Mouse (Mus musculus) neural tube, embryonic 11.5 days (tissue): Measurements from ENCODE around the gene Izumo4. TPM values are rescaled to one million over a fixed set of nuclear protein-coding genes. Genes with fewer than 3 reads are reported as not detected.

Experiments used
- ATAC-seq: fragments of 200-750 bp; cut with Nextera tagmentation; 2 replicates; pipeline ENCODE4 v1.8.0; 2017; ENCODE audit warnings: moderate number of reproducible peaks, mild to moderate bottlenecking, moderate TSS enrichment, moderate library complexity; ENCODE audit not compliant: insufficient read depth, low FRiP score, low TSS enrichment
- DNase-seq: peaks from one replicate; pipeline ENCODE4 v3.0.0-alpha.2; 2015; ENCODE audit warnings: low spot score
- H3K27ac ChIP-seq: fragments of 300-500 bp; sonication (generic); 2 replicates; pipeline ENCODE4 v1.5.1; 2014; ENCODE audit warnings: low read depth, mild to moderate bottlenecking, low read length
- H3K27me3 ChIP-seq: fragments of 300-500 bp; sonication (generic); 2 replicates; pipeline ENCODE4 v1.6.1; 2014; ENCODE audit warnings: mild to moderate bottlenecking, low read length, mixed read lengths; ENCODE audit not compliant: control insufficient read depth, insufficient read depth
- H3K36me3 ChIP-seq: fragments of 300-500 bp; sonication (generic); 2 replicates; pipeline ENCODE4 v1.6.1; 2014; ENCODE audit warnings: mild to moderate bottlenecking, low read length, moderate library complexity, mixed read lengths; ENCODE audit not compliant: control insufficient read depth, insufficient read depth
- H3K4me1 ChIP-seq: fragments of 300-500 bp; sonication (generic); 2 replicates; pipeline ENCODE4 v1.6.1; 2014; ENCODE audit warnings: low read length, mixed read lengths; ENCODE audit not compliant: control insufficient read depth, insufficient read depth
- H3K4me2 ChIP-seq: fragments of 300-500 bp; sonication (generic); 2 replicates; pipeline ENCODE4 v1.6.1; 2014; ENCODE audit warnings: low read depth, mild to moderate bottlenecking, moderate library complexity
- H3K4me3 ChIP-seq: fragments of 300-500 bp; sonication (generic); 2 replicates; pipeline ENCODE4 v1.5.1; 2014; ENCODE audit warnings: low read depth, low read length
- H3K9ac ChIP-seq: fragments of 300-500 bp; sonication (generic); 2 replicates; pipeline ENCODE4 v1.6.1; 2014; ENCODE audit warnings: mild to moderate bottlenecking, low read length
- H3K9me3 ChIP-seq: fragments of 300-500 bp; sonication (generic); 2 replicates; pipeline ENCODE4 v1.6.1; 2016; ENCODE audit warnings: low read length; ENCODE audit not compliant: control insufficient read depth
- WGBS: fragments of 180-500 bp; shearing (Covaris S2); extraction: QIAGEN DNeasy Blood & Tissue Kit; methylation state at CpG from one replicate; pipeline ENCODE4 v1.1.7; 2014; 5-methylcytosine and 5-hydroxymethylcytosine counted together
- polyA plus RNA-seq: library from polyadenylated mRNA; unstranded; fragments of >200 nt; fragmentation: Nextera tagmentation; extraction: Ambion mirVana; gene quantifications from 2 replicates; pipeline ENCODE4 v1.2.1, GENCODE M21; 2014

The Izumo4 gene
- polyA plus RNA-seq, 1 experiment from 2014 or later = 11.5 TPM

GRCm38 (mm10) chr10:80697812-80698211 is 4.2 kb upstream of the Izumo4 start:
- WGBS = 88% methylated on average over 9 of the region's 9 CpGs
- peaks cover 4% of the 10 kb centered on the region for H3K4me1 ChIP-seq
- H3K9ac ChIP-seq = no peak overlapping the region
- H3K27me3 ChIP-seq = no peaks in the 10 kb centered on the region
- H3K9me3 ChIP-seq = no peaks in the 10 kb centered on the region
- H3K4me3 ChIP-seq = no peak overlapping the region
- no peak for ATAC-seq
- H3K27ac ChIP-seq = no peak overlapping the region
- DNase-seq = no peak
- no peaks in the 10 kb centered on the region; the same call in none of the 2 replicates for H3K36me3 ChIP-seq
- no peak overlapping the region for H3K4me2 ChIP-seq

GRCm38 (mm10) chr10:80698605-80699004 is 3.4 kb upstream of the Izumo4 start:
- no peak overlapping the region for H3K4me2 ChIP-seq
- H3K36me3 ChIP-seq = no peaks in the 10 kb centered on the region; the same call in none of the 2 replicates
- no peak overlapping the region for H3K4me3 ChIP-seq
- H3K4me1 ChIP-seq = peaks cover 9% of the 10 kb centered on the region
- DNase-seq = no peak
- no peaks in the 10 kb centered on the region for H3K9me3 ChIP-seq
- no peak overlapping the region for H3K27ac ChIP-seq
- no peak overlapping the region for H3K9ac ChIP-seq
- H3K27me3 ChIP-seq = no peaks in the 10 kb centered on the region
- no peak for ATAC-seq
- WGBS = 93% methylated on average over 9 of the region's 9 CpGs

- no peak overlapping the region for H3K9ac ChIP-seq
- no peaks in the 10 kb centered on the region for H3K27me3 ChIP-seq
- no peak for ATAC-seq
- no peak overlapping the region for H3K4me3 ChIP-seq
- no peak for DNase-seq
- 91% methylated on average over 7 of the region's 7 CpGs for WGBS
- H3K4me1 ChIP-seq = peaks cover 11% of the 10 kb centered on the region
- no peak overlapping the region; the same call in 1 of the 2 replicates for H3K4me2 ChIP-seq
- no peak overlapping the region for H3K27ac ChIP-seq
- H3K9me3 ChIP-seq = no peaks in the 10 kb centered on the region
- no peaks in the 10 kb centered on the region; the same call in none of the 2 replicates for H3K36me3 ChIP-seq
Observed at GRCm38 (mm10) chr10:80700038-80700504, 1.9 kb upstream of the Izumo4 start.

- Histone ChIP-seq H3K36me3 (no peaks in the 10 kb centered on the region; the same call in none of the 2 replicates), H3K9ac (peak overlapping the region; percentile 18; the same call in 1 of the 2 replicates), H3K27me3 (no peaks in the 10 kb centered on the region), H3K4me1 (peaks cover 11% of the 10 kb centered on the region), H3K27ac (no peak overlapping the region), H3K4me3 (peak overlapping the region; percentile 56), H3K9me3 (no peaks in the 10 kb centered on the region), H3K4me2 (peak overlapping the region; percentile 71)
- no peak for DNase-seq
- no peak for ATAC-seq
- WGBS = 48% methylated on average over 4 of the region's 4 CpGs
Observed at GRCm38 (mm10) chr10:80700732-80701131, 1.3 kb upstream of the Izumo4 start.

- Histone ChIP-seq H3K27ac (peak overlapping the region; percentile 73), H3K4me1 (peaks cover 11% of the 10 kb centered on the region), H3K4me2 (peak overlapping the region; percentile 71), H3K4me3 (peak overlapping the region; percentile 56), H3K27me3 (no peaks in the 10 kb centered on the region), H3K9ac (peak overlapping the region; percentile 36), H3K36me3 (peaks cover 8% of the 10 kb centered on the region), H3K9me3 (no peaks in the 10 kb centered on the region)
- DNase-seq (peak; percentile 92), ATAC-seq (peak; percentile 89)
- 2% methylated on average over 46 of the region's 47 CpGs for WGBS
Observed at GRCm38 (mm10) chr10:80702536-80703390, 779 bp downstream of the Izumo4 start.

- 88% methylated on average over 5 of the region's 5 CpGs for WGBS
- H3K4me3 ChIP-seq = peak overlapping the region; percentile 56; the same call in 1 of the 2 replicates
Observed at GRCm38 (mm10) chr10:80703643-80704042, 1.7 kb downstream of the Izumo4 start.

GRCm38 (mm10) chr10:80704418-80704817 is 2.4 kb downstream of the Izumo4 start:
- no peaks in the 10 kb centered on the region for H3K27me3 ChIP-seq
- DNase-seq (no peak), ATAC-seq (no peak)
- peaks cover 11% of the 10 kb centered on the region for H3K4me1 ChIP-seq
- H3K9ac ChIP-seq = no peak overlapping the region
- WGBS = 89% methylated on average over 5 of the region's 5 CpGs
- H3K36me3 ChIP-seq = peaks cover 23% of the 10 kb centered on the region
- no peak overlapping the region for H3K4me2 ChIP-seq
- H3K4me3 ChIP-seq = no peak overlapping the region
- no peaks in the 10 kb centered on the region for H3K9me3 ChIP-seq
- no peak overlapping the region for H3K27ac ChIP-seq

More at GRCm38 (mm10) chr10:80703643-80704042, 1.7 kb downstream of the Izumo4 start:
- DNase-seq (no peak), ATAC-seq (no peak)
- no peaks in the 10 kb centered on the region for H3K27me3 ChIP-seq
- H3K4me1 ChIP-seq = peaks cover 11% of the 10 kb centered on the region
- no peak overlapping the region for H3K27ac ChIP-seq
- H3K9ac ChIP-seq = peak overlapping the region; percentile 5; the same call in 1 of the 2 replicates
- H3K4me2 ChIP-seq = peak overlapping the region; percentile 71
- peaks cover 16% of the 10 kb centered on the region for H3K36me3 ChIP-seq
- H3K9me3 ChIP-seq = no peaks in the 10 kb centered on the region

- no peak overlapping the region for H3K4me2 ChIP-seq
- 70% methylated on average over 3 of the region's 3 CpGs for WGBS
- no peaks in the 10 kb centered on the region for H3K9me3 ChIP-seq
- peaks cover 29% of the 10 kb centered on the region for H3K36me3 ChIP-seq
- no peak overlapping the region for H3K9ac ChIP-seq
- ATAC-seq (no peak), DNase-seq (no peak)
- H3K27ac ChIP-seq = no peak overlapping the region
- H3K4me3 ChIP-seq = no peak overlapping the region
- no peaks in the 10 kb centered on the region for H3K27me3 ChIP-seq
- H3K4me1 ChIP-seq = peaks cover 11% of the 10 kb centered on the region
Observed at GRCm38 (mm10) chr10:80705033-80705432, 3.0 kb downstream of the Izumo4 start.
